Mouse (Mus musculus) heart, embryonic 15.5 days (tissue): ENCODE results near the gene Ebpl. TPM values are rescaled to one million over a fixed set of nuclear protein-coding genes. Genes with fewer than 3 reads are reported as not detected.

Experiments used
- ATAC-seq: fragments of 200-750 bp; cut with Nextera tagmentation; replicated peaks from 2 replicates; pipeline ENCODE4 v1.8.0; 2017; ENCODE audit warnings: low read depth, moderate TSS enrichment; ENCODE audit not compliant: insufficient number of reproducible peaks, insufficient read depth, low FRiP score
- H3K27ac ChIP-seq: fragments of 300-500 bp; sonication (generic); 2 replicates; pipeline ENCODE4 v1.5.1; 2015; ENCODE audit warnings: mild to moderate bottlenecking, inconsistent platforms
- H3K27me3 ChIP-seq: fragments of 300-500 bp; sonication (generic); 2 replicates; pipeline ENCODE4 v1.6.1; 2015; ENCODE audit warnings: inconsistent platforms
- H3K36me3 ChIP-seq: fragments of 300-500 bp; sonication (generic); 2 replicates; pipeline ENCODE4 v1.6.1; 2015; ENCODE audit warnings: mild to moderate bottlenecking, inconsistent platforms
- H3K4me1 ChIP-seq: fragments of 300-500 bp; sonication (generic); replicated peaks from 2 replicates; pipeline ENCODE4 v1.6.1; 2015; ENCODE audit warnings: inconsistent platforms
- H3K4me2 ChIP-seq: fragments of 300-500 bp; sonication (generic); 2 replicates; pipeline ENCODE4 v1.6.1; 2015; ENCODE audit warnings: inconsistent platforms, mild to moderate bottlenecking, moderate library complexity
- H3K4me3 ChIP-seq: fragments of 300-500 bp; sonication (generic); 2 replicates; pipeline ENCODE4 v1.5.1; 2015; ENCODE audit warnings: mild to moderate bottlenecking, inconsistent platforms
- H3K9ac ChIP-seq: fragments of 300-500 bp; sonication (generic); 2 replicates; pipeline ENCODE4 v1.6.1; 2015; ENCODE audit warnings: mild to moderate bottlenecking, inconsistent platforms
- H3K9me3 ChIP-seq: fragments of 300-500 bp; sonication (generic); replicated peaks from 2 replicates; pipeline ENCODE4 v1.6.1; 2016; ENCODE audit warnings: inconsistent platforms
- WGBS: fragments of 180-500 bp; shearing (Covaris S2); methylation state at CpG from one replicate; pipeline ENCODE4 v1.1.7; 2015; ENCODE audit warnings: mixed read lengths; 5-methylcytosine and 5-hydroxymethylcytosine counted together
- polyA plus RNA-seq: library from polyadenylated mRNA; unstranded; fragments of >200 nt; fragmentation: Nextera tagmentation; extraction: Ambion mirVana; gene quantifications from 2 replicates; pipeline ENCODE4 v1.2.1, GENCODE M21; 2015

Ebpl gene
- polyA plus RNA-seq, 1 experiment from 2014 or later, result 4.1 TPM

DNA sequence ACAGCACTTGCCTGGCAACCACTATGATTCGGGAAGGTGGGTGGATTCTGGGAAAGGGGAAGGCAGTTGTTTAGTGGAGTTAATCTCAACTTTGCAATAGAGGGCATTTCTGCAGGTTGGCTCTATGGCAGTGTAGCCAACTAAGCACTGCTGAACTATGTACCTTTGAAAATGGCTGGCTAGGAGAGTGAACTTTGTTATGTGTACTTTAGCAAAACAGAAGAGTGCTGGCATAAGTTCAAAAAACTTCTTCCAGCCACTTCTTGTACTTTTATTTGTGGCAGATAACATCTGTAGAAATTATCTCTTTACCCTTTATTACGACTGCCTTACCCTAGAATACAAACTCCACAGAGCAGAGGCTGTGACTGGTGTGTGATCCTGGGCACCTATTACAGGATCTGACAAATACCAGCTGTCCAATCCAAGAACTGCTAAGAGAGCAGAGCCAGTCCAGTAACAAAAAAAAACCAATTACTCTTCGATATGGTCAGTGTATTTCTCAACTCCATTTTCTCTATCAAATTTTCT is 807 bp upstream of the Ebpl start:
- Histone ChIP-seq H3K36me3 (no peaks in the 10 kb centered on the region; the same call in 1 of the 2 replicates), H3K27ac (no peak overlapping the region), H3K9me3 (no peaks in the 10 kb centered on the region), H3K9ac (no peak overlapping the region), H3K4me1 (peaks cover 8% of the 10 kb centered on the region; the same call in 1 of the 2 replicates), H3K4me3 (peak overlapping the region; percentile 57; the same call in 1 of the 2 replicates), H3K4me2 (peak overlapping the region; percentile 64), H3K27me3 (no peaks in the 10 kb centered on the region)
- ATAC-seq, result no peak
- 57% methylated on average over 3 of the region's 3 CpGs for WGBS

DNA sequence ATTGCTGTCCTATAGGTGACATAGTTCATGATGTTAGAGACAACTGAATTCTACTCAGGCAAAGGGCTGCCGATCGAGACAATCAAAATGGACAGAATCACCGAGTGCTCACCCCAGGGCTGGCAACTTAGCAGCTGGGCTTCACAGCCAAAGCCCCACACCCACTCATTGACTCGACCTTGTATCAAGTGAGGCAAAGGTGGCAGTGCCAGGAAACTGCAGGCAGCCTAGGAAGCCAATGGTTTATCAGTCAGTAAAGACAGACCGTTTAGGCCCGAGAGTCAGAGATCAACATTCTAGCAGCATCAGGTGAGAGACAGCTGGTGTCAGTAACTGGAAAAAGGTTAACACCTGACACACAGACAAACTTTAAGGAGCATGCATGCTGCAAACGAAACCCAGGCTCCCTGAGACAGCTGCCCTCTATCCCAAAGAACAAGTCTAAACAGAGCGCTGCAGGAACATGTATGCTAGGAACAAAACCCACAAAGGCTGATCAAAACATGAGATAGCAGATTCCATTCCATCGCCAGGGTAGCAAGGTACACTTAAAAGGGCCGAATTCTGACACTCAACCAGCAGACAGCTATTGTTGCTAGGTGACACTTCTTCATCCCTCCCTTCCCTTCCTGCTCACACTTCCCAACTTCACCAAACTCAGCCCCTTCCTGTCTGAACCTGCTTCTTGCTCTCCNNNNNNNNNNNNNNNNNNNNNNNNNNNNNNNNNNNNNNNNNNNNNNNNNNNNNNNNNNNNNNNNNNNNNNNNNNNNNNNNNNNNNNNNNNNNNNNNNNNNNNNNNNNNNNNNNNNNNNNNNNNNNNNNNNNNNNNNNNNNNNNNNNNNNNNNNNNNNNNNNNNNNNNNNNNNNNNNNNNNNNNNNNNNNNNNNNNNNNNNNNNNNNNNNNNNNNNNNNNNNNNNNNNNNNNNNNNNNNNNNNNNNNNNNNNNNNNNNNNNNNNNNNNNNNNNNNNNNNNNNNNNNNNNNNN is 5.7 kb downstream of the Ebpl start:
- H3K9ac ChIP-seq, result no peak overlapping the region
- H3K4me2 ChIP-seq, result no peak overlapping the region
- H3K9me3 ChIP-seq, result no peaks in the 10 kb centered on the region
- H3K4me1 ChIP-seq, result no peaks in the 10 kb centered on the region
- H3K27me3 ChIP-seq, result no peaks in the 10 kb centered on the region
- ATAC-seq, result 0 out of 2 replicates have a peak, but pooled peaks have one; percentile 18
- H3K4me3 ChIP-seq, result no peak overlapping the region
- H3K27ac ChIP-seq, result no peak overlapping the region
- WGBS, result 52% methylated on average over 10 of the region's 10 CpGs
- no peaks in the 10 kb centered on the region for H3K36me3 ChIP-seq

DNA sequence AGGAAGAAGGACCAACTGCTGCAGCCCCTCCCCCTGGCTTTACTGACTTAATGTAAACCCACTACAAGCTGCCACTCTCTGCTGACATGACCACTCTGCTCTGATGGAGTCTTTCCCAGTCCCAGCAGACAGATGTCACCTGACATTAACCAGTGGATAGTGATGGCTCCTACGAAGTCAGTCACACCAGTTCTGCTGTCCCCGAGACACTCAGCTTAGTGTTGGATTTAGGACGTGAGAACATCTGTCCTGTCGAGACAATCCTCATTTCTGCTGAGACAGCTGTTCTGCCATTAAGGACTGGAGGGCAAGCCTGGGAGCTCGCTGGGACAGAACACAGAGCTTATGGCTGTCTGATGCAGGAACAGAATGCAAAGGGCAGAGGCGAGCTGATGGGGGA is 9.4 kb downstream of the Ebpl start:
- 49% methylated on average over 6 of the region's 6 CpGs for WGBS
- Histone ChIP-seq H3K27ac (no peak overlapping the region), H3K4me2 (no peak overlapping the region), H3K9me3 (no peaks in the 10 kb centered on the region), H3K27me3 (no peaks in the 10 kb centered on the region), H3K9ac (no peak overlapping the region), H3K4me3 (no peak overlapping the region), H3K4me1 (no peaks in the 10 kb centered on the region), H3K36me3 (no peaks in the 10 kb centered on the region)
- ATAC-seq, result no peak

DNA sequence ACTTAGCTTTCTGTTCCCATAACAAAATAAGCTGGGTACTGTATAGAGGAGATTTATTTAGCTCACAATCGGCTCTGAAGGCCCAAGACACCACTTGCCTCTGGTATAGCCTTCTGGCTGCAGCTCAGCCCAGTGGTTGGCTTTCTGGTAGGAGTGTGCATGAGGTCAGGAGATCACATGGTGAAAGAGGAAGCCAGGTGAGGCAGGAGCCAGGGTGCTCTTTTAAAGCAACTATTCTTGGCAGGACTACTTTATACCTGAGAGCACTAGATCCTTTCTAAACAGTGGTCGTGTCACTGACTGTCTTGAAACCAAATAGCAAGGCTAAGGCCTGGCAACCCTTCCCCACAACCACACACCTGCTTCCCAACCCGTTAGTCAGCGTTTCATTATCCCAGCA is 10.4 kb downstream of the Ebpl start:
- H3K4me3 ChIP-seq, result no peak overlapping the region
- 93% methylated on average over 4 of the region's 4 CpGs for WGBS
- no peak for ATAC-seq

DNA sequence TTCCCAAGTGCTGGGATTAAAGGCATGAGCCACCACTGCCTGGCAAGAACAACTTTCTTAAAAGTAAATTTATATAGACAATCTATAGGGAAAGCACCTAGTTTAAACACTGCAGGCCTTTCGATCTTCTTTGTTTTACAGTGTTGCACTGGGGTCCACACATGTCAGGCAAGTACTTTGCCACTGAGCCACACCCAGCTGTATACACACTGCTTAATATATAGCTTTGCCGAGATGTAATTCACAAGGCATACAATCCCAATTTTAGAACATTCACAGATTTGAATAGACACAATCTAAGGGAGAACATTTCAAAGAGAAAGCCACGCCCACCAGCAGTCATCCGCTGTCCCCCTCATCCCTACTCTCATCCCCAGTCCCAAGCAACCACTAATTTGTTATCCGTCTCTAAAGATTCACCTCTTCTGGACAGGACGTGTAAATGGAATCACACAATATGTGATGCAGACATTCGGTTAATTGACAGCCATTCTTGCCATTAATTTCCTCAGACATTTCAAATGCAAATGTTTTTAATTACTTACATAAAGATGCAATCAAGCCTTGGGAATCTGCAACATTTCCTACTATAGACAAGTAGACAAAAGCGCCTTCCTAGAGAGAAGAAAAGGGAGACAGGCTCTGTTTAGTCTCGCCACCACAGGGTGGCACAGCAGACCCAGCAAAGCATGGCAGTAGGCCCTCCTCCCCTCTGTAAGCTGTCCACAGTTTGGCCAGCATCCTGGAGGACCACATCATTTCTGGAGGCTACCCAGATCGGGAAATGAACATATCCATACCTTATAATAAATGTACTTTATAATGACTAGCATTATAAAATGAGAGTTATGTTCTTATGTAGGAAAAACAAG is 13.2 kb downstream of the Ebpl start:
- H3K4me3 ChIP-seq, result no peak overlapping the region
- no peak for ATAC-seq
- H3K36me3 ChIP-seq, result no peaks in the 10 kb centered on the region
- H3K4me1 ChIP-seq, result no peaks in the 10 kb centered on the region
- no peak overlapping the region for H3K4me2 ChIP-seq
- WGBS, result 82% methylated on average over 10 of the region's 10 CpGs
- H3K9me3 ChIP-seq, result no peaks in the 10 kb centered on the region
- H3K9ac ChIP-seq, result no peak overlapping the region
- H3K27ac ChIP-seq, result no peak overlapping the region
- H3K27me3 ChIP-seq, result no peaks in the 10 kb centered on the region

More for the DNA sequence above, 10.4 kb downstream of the Ebpl start:
- H3K4me2 ChIP-seq, result no peak overlapping the region
- H3K9me3 ChIP-seq, result no peaks in the 10 kb centered on the region
- no peaks in the 10 kb centered on the region for H3K36me3 ChIP-seq
- H3K4me1 ChIP-seq, result no peaks in the 10 kb centered on the region
- no peak overlapping the region for H3K27ac ChIP-seq
- H3K27me3 ChIP-seq, result no peaks in the 10 kb centered on the region
- H3K9ac ChIP-seq, result no peak overlapping the region

DNA sequence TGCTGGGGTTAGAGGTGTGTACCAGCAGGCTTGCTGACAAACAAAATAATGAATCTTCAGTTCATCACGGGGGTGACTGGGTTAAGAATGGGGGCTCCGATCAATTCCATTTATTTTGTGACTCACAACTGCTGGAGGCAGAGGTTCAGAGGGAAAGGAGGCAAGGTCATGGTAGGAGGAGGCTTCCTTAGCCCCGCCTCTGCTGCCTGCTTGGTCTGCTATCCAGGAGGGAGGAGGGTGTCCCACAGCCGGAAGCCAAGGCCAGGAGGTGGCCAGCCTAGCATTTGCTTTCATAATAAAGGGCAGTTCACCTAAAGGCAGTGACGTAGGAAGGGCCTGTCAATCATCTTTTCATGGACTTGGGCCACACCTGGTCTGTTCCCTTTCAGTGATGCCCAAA is 15.6 kb downstream of the Ebpl start:
- ATAC-seq, result no peak
- Histone ChIP-seq H3K9ac (no peak overlapping the region), H3K36me3 (no peaks in the 10 kb centered on the region), H3K27ac (no peak overlapping the region), H3K4me2 (no peak overlapping the region), H3K4me3 (no peak overlapping the region), H3K27me3 (no peaks in the 10 kb centered on the region), H3K4me1 (no peaks in the 10 kb centered on the region), H3K9me3 (no peaks in the 10 kb centered on the region)
- 68% methylated on average over 5 of the region's 5 CpGs for WGBS

DNA sequence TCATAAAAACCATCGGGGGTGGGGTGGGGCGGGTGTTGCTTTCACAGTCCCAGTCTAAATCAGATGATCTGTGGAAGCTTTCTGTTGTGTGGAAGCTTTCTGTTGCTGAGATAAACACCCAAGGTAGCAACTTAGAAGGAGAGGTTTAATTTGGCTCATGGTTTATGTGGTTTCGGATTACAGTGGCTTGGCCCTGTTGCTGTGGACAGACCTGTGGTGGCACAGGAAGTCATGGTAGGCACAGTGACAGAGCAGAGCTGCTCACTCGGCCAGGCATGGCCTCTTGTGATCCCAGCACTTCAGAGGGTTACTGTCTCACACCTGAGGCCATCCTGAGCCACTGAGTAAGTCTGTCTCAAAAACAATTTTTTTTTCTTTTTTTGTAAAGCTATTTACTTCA is 20.9 kb downstream of the Ebpl start:
- Histone ChIP-seq H3K9me3 (no peaks in the 10 kb centered on the region), H3K27ac (no peak overlapping the region), H3K36me3 (no peaks in the 10 kb centered on the region), H3K4me2 (no peak overlapping the region), H3K27me3 (no peaks in the 10 kb centered on the region), H3K4me1 (no peaks in the 10 kb centered on the region), H3K4me3 (no peak overlapping the region), H3K9ac (no peak overlapping the region)
- 86% methylated on average over 4 of the region's 4 CpGs for WGBS
- ATAC-seq, result no peak

DNA sequence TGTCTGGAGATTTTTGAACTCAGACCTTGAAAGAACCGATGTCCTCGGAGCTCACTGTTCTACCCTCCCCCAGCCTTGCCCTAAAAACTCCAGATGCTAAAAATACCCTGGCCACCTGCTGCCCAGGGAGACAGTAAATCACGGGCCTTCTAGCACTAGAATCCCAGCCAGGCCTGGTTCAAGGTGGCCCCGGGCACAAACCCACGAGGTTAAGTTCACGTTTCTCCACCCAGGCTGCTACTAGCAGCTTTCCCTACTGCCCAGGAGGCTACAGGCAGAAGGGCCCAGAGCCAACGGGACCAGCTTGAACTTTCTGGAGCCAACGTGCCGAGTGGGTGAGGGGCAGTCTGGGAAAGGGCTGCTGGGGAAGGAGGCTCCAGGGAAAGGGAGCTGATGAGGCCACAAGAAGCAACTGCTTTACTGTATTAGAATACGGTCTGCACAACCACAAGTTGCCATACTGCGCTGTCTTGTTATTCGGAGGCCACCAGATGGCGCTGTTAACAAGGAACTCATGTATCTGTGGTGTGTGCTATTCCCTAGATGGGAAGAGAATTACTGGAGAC is 29.2 kb downstream of the Ebpl start:
- no peaks in the 10 kb centered on the region for H3K9me3 ChIP-seq
- peak overlapping the region; percentile 16; the same call in 1 of the 2 replicates for H3K9ac ChIP-seq
- H3K4me2 ChIP-seq, result peak overlapping the region; percentile 57
- no peaks in the 10 kb centered on the region for H3K36me3 ChIP-seq
- no peaks in the 10 kb centered on the region for H3K27me3 ChIP-seq
- H3K4me3 ChIP-seq, result peak overlapping the region; percentile 9
- ATAC-seq, result peak; percentile 65
- 11% methylated on average over 13 of the region's 13 CpGs for WGBS
- peaks cover 21% of the 10 kb centered on the region for H3K4me1 ChIP-seq
- peak overlapping the region; percentile 76 for H3K27ac ChIP-seq

DNA sequence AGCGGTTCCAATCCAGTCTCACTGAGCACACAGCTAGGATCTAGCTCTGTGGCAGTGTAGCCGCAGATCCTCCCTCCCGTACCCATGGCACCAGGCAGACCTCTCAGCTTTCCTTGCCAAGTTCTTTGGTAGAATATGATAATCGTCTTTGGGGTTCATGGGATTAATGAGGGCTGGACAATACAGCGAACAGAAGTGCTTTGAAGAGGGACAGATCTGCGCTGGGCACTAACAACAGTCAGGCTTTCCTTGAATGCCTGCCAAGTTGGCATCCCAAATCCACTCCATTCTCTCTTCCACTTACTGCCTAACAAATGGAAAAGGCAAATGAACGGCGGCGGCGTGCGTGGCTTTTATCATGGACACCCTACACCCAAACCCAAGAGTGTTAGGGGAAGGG is 29.6 kb downstream of the Ebpl start:
- peak overlapping the region; percentile 76 for H3K27ac ChIP-seq

DNA sequence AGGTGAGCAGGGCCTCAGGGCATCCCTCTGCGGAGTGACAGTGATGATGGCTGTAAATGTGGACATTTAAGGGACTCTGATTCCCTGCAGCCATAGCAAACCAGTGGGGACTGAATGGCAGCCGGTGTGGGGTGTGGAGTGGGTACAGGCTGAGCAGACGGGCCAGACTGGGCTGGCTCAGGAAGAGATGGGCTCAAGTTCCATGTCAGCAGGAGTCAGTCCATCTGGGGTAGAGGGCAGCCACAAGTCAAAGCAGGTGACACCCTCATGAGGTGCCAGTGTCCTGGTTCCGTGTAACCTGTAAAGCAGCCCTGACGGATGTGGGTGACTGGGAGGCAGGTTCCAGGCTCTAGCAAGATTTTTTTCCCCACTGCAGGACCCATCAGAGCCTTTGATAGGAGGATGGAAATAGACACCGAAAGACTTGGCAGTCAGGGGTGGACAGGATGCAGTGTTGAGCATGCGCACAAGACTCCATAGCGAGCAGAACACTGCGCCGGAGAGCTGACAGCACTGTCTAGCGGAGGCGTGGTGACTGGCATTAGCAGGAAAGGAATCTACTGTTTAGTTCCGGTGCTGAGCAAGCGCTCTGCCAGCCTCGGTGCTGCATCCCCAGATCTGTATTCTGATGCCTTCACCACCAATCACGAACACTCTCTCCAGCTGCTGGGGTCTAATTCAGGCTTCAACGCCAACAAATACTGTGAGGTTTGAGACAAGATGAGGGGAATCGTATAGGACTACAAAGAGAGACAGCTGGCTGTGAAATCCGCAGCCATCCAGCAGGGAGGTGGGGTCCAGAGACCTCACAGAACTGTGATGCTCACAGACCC is 32.4 kb downstream of the Ebpl start:
- Histone ChIP-seq H3K4me2 (peak overlapping the region; percentile 54), H3K9me3 (no peaks in the 10 kb centered on the region), H3K27ac (peak overlapping the region; percentile 31), H3K4me1 (peaks cover 21% of the 10 kb centered on the region), H3K27me3 (no peaks in the 10 kb centered on the region), H3K9ac (no peak overlapping the region), H3K36me3 (no peaks in the 10 kb centered on the region), H3K4me3 (peak overlapping the region; percentile 24)
- peak; percentile 66 for ATAC-seq
- WGBS, result 31% methylated on average over 19 of the region's 19 CpGs

More for the DNA sequence above, 29.6 kb downstream of the Ebpl start:
- H3K4me1 ChIP-seq, result peaks cover 21% of the 10 kb centered on the region
- 61% methylated on average over 11 of the region's 11 CpGs for WGBS
- no peaks in the 10 kb centered on the region for H3K9me3 ChIP-seq
- H3K36me3 ChIP-seq, result no peaks in the 10 kb centered on the region
- H3K9ac ChIP-seq, result no peak overlapping the region
- H3K27me3 ChIP-seq, result no peaks in the 10 kb centered on the region
- H3K4me2 ChIP-seq, result peak overlapping the region; percentile 57
- H3K4me3 ChIP-seq, result no peak overlapping the region
- ATAC-seq, result no peak
